Mouse (Mus musculus): ENCODE measurements at regions not wholly inside any gene's neighbourhood (a gene's known extent, or its start where the extent isn't known, plus 50 kb on each side); places are given as distances from the start of the nearest gene placed in this dataset.

- no peak for DNase-seq (ENCODE audit: low read depth)
Observed at GRCm38 (mm10) chr2:38420498-38420897, 81.4 kb downstream of the Lhx2 start.

- DNase-seq (ENCODE audit: low read depth), result no peak
Observed at GRCm38 (mm10) chr2:38422406-38422805, 83.3 kb downstream of the Lhx2 start.

DNA sequence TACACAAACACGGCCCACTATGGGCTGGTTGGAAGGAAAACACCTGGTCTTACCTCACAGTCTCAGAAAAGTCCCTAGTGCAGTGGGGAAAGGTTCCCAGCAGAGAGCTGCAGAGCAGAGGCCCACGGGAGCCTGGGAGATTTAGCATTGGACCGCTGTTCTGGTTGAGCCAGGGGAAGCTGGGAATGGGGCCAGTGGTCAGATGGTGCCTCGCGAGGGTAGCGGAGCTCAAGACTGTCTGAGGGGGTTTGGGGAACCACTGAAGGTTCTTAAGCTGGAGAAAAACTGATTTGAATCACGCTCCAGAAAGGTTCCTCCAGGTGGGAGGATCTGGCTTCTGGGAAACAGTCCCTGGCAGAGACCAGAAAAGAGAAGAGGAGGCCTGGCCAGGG lies 84.8 kb downstream of the Lhx2 start:
- no peak for DNase-seq (ENCODE audit: low read depth)

GRCm38 (mm10) chr2:38424278-38424931 lies 85.3 kb downstream of the Lhx2 start:
- no peak for DNase-seq (ENCODE audit: low read depth)

DNA sequence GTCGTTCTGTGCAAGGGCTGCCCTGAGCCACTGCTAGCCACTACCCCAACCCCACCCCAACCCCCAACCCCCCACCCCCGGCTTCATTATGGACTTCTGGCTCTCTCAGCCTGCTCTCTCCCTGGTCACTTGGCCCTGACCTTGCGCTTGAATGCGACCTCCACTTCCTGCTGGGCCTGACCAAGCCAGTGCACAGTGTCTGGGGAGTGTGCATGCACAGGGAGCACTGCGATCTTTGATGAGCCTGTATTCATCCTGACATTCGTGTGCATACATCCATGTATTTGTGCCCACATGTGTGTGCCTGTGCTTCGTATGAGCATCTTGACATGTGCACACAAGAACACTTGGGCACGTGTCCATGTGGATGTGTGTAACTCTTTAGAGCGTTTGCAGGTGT lies 85.9 kb downstream of the Lhx2 start:
- no peak for DNase-seq (ENCODE audit: low read depth)

- peak; percentile 69 for DNase-seq (ENCODE audit: low read depth)
Observed at GRCm38 (mm10) chr2:38429752-38430378, 81.6 kb upstream of the Nek6 start.

GRCm38 (mm10) chr2:38431546-38431945 lies 79.9 kb upstream of the Nek6 start:
- DNase-seq (ENCODE audit: low read depth), result no peak

GRCm38 (mm10) chr2:38433736-38434135 lies 77.7 kb upstream of the Nek6 start:
- peak; percentile 23 for DNase-seq (ENCODE audit: low read depth)

- no peak for DNase-seq (ENCODE audit: low read depth)
Observed at GRCm38 (mm10) chr2:38436701-38437100, 74.7 kb upstream of the Nek6 start.

DNA sequence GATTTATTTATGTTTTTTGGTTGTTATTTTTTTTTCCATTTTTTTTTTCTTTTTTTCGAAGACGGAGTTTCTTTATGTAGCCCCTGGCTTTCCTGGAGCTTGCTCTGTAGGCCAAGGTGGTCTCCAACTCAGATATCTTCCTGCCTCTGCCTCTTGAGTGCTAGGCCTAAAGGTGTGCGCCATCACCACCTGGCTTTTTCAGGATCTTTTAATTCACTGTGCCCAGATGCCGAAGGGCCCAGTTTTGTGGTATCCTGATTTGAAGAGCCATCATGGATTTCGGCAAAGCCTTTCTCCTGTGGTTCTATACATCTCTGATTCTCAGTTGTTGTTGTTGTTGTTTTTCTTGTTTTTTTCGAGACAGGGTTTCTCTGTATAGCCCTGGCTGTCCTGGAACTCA lies 72.3 kb upstream of the Nek6 start:
- no peak for DNase-seq (ENCODE audit: low read depth)

DNA sequence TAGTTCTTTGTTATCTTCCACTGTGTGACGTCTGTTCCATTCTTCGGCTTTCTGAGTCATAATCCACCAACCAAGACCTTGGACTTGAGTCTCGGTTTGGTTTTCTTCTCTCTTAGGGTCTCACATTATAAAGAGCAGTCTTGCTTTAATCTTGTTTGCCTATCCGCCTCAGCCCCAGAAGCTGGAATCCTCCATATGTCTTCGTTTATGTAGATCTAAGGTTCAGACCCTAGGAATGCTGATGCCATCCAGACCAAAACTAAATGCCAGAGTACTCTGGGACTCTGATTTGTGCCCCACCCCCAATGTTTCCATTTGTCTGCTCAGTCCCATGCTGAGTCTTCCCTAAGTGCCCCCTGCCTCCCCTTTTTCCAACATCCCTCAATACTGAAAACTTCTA lies 71.5 kb upstream of the Nek6 start:
- no peak for DNase-seq (ENCODE audit: low read depth)

GRCm38 (mm10) chr2:38449092-38449491 lies 62.4 kb upstream of the Nek6 start:
- DNase-seq (ENCODE audit: low read depth), result no peak

- no peak for DNase-seq (ENCODE audit: low read depth)
Observed at GRCm38 (mm10) chr2:38456571-38456970, 54.9 kb upstream of the Nek6 start.

GRCm38 (mm10) chr2:38460367-38460766 lies 51.1 kb upstream of the Nek6 start:
- DNase-seq (ENCODE audit: low read depth), result no peak

- DNase-seq (ENCODE audit: low read depth), result no peak
Observed at GRCm38 (mm10) chr2:38460825-38461540, 50.5 kb upstream of the Nek6 start.

Data from c-Kit-positive CD71-negative TER-119-negative erythroid progenitor cells, embryonic 14.5 days (primary cell).